Mouse (Mus musculus): ENCODE measurements around the gene Dock9.

Dock9 gene

DNA sequence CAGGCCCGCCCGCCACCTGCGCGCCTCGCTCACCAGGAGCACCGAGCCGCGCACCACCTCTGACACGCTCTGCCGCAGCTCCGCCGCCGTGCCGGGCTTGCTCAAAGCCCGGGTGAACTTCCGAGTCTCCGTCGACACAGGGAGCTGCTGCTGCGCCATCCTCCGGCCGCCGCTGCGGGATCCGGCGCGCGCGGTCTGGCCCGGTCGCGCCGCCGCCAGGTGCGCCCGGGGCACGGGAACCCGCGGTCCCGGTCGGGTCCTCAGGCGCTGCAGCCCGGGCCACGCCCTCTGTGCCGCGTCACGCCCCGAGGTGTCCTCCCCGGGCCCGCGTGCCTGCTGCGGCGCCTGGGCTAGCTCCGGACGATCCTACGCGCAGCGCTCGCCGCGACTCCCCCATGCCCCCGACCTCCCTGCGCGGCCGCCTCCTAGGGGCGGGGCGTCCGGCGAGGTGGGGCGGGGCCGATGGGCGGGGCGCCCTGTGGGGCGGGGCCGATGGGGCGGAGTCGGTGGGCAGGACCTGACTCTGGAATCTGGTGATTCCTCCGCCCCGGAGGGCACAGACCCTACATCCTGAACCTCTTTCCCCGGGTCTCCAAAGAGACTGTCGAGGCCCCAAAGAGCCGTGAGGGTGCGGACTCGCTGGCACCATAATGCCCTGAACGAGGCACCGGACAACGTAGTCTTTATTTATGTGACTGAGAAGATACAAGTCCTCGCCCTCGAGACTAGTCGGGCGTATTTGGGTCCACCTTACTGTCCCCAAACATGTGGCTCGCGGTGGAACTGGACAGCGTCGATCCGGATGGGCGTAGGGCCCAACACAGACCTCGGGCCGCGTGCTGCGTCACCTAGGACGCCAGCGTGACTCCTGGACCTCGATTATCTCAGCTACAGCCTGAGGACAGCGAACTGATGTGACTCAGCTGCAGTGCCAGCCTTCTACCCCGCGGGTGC lies at the start of gene Dock9:
TSS of gene Dock9 (minus strand) at position 381 of the 954 bp plus-strand sequence.
- DNase-seq (ENCODE audit: low spot score in 2 of 2), result peak; percentile 87 to 89

DNA sequence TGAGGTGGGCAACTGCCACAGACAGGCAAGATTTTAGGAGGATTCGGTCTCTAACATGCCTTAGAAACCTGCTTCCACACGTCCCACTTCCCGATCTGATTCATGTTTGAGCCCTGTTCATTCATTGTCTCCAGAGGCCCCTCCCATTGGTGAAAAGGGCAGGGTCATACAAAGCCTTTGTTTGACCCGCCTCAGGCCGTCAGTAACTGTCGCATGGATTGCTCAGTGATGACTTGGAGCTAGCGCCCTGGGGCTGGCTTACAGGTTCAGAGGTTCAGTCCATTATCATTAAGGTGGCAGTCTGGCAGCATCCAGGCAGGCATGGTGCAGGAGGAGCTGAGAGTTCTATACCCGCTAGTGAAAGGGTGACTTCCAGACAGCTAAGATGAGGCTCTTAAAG lies 46.8 kb upstream of the Dock9 start:
- no peak for DNase-seq (ENCODE audit: low spot score in 2 of 2)

DNA sequence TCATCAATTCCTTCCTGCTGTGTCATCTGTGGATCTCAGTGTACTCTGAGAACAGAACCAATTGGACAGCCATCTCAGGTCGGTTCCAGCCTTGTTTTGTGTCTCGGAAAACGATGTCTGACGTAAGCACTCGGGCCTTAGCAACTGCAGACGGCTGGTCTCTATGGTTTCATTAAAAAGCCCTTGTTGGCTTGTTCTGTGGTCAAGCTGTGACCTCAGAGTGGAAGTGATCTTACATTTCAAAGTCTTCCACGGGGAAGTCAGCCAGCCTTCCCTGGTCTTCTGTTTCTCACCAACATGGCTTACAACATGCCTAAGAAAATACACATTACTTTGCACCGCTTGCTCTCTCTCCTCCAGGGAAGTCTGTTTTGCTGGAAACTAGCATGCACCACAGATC lies 42.6 kb upstream of the Dock9 start:
- DNase-seq (ENCODE audit: low spot score in 2 of 2), result no peak

DNA sequence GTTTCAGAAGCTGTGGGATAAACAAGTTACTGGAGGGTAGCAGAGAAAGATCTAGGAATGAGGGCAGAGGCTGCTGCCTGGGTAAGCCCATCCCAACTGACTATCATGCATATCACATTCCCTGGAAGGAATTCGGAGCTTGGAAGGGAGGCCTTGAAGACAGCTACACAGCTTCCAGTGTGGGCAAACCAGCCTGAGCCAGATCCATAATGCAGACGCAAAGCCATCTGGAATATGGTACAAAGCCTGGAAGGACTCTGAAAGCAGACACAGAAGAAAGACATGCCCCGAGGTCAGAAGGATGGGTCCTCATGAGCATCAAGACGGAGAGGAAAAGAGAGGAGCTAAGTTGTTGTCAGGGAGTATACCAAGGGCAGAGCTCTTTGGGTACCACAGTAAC lies 40.5 kb upstream of the Dock9 start:
- DNase-seq (ENCODE audit: low spot score in 2 of 2), result no peak

DNA sequence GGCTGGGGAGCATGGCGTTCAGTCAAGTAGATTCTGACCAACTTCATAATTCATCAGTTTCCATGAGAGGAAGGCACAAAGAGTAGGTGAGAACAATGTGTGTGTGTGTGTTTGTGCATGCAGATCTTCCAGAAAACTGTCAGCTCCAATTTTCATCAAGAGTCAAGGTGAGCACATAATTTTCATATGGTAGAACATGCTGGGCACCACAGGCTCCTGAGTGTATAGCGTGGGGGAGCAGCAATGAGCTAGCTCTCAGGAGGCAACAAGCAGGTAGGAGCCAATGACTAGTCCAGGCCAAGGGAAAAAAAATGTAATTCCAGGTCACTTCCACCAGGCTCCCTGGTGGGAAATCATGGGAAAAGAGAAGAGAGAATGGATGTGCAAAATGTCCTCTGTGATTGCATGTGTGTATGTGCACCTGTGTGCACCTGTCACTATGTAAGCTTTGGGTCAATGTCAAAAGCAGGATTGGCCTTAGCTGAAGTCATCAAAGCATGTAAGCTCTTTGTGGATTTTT lies 35.4 kb upstream of the Dock9 start:
- DNase-seq (ENCODE audit: low spot score in 2 of 2), result no peak

DNA sequence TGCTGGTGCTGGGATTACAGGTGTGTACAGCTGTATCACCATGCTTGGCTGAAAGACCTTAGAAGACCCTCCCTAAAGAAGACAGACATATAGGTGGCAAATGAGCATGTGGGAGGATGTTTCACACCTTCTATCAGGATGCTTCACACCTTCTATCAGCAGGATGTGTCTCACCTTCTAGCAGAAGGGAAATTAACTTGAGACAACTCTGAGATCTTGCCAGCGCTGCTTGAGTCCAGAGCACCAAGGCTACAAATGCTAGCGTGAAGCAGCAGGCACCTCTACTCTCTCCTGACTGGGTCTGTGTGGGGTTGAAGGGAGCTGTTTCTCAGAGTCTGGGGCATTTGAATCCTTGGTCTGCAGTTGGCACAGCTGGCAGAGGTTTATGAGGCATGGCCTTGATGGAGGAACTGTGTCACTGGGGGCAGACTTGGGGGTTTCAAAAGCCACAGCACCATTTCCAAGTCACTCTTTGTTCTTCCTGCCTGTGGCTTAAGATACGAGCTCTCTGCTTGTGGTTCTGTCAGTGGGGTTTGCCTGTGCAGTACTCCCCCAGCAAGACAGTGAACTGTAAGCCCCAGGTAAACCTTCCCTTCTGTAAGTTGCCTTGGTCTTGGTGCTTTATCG lies 32.3 kb upstream of the Dock9 start:
- DNase-seq (ENCODE audit: low spot score in 2 of 2), result no peak

DNA sequence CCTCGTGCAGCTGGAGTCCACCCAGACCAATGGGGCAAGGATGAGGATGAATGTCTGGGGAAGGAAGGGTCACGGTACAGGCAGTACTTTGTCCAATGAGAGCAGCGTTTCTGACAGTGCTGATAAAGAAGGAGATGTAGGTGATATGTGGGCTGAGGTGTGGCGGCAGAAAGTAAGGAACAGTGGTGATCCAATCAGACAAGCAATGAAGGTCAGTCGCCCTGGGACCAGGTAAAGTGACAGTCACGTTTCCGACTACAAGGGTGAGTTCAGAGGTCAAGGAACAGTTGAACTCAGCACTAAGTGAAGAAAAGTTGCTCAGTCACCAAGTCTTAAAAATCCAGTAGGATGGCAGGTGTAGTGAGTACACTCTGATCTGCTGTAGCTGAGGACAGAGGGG lies 29.5 kb upstream of the Dock9 start:
- DNase-seq (ENCODE audit: low spot score in 2 of 2), result no peak

DNA sequence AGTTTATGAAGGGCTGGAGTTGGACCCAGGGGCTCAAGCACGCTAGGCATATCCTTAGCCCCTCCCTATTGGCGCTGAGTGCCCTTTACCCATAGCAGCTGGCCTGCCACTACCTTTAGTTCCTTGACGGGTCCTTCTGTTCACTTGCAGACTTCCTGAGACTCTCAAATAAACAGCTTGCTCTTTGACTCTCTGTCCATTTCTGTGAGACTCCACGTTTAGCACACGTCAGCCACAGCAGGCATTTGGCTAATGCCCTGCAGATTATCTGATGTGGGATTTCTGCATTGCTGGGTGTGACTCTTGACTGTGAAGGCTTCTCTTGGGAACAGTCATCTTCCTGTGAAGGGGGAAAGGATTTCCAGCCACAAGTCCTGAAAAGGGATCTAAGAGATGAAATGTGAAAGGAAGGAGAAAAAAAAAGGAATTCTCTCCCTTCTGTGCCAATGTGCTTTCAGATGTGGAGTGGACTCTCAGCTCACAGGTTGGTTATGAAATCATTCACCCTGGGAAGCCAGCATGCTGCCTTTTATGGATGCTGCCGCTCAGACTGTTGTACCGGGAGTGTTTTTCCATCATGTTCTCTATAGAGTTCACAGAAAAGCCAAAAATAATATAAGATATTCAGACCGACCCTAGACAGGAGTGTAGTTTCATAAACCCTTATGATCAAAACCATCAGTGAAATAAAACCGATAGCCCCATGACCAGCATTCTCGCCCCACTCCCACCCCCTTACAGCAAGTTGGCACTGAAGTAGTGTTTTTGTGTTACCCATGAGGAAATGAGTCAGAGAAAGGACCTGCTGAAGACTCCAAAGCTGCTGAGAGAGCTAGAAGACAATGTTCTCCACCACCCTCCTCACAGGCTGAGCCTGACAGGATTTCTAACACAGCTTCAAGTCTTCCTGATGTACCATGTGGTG lies 28.1 kb upstream of the Dock9 start:
- peak; percentile 60 to 66 for DNase-seq (ENCODE audit: low spot score in 2 of 2)

DNA sequence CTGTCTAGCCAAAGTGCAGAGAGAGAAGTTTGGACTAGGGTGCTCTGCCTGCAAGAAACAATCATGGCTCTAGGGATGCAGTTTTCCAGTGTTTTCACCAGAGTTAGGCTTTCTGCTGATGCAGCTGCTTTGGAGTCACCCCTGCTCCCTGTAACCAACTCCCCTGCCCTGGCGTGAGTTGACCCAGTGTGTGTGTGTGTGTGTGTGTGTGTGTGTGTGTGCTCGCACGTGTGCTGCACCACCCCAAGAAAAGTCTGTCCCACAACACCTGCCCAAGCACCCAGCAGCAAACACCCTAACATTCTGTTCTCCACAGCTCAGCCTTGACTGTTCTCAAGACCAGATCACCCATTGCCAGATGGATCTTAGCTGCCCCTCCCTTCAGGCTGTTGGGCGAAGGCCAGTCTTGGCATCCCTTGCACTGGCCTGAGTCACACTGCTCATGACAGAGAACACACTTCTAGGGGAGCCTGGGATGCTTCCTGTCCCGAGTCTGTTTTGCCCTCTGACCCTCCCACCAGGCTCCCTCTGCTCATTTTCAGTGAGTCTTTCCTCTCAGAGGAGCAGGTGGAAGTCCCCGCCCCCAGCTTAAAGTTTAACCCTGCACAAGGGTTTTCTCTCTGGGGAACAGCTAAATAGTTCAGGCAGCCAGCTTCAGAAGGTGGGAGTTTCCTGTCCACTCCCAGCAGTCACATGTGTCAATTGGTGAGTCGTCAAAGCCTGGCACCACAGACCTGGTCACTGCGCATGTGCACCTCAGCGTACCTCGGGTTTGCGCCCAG lies 26.9 kb upstream of the Dock9 start:
- DNase-seq (ENCODE audit: low spot score in 2 of 2), result peak; percentile 88 to 89

DNA sequence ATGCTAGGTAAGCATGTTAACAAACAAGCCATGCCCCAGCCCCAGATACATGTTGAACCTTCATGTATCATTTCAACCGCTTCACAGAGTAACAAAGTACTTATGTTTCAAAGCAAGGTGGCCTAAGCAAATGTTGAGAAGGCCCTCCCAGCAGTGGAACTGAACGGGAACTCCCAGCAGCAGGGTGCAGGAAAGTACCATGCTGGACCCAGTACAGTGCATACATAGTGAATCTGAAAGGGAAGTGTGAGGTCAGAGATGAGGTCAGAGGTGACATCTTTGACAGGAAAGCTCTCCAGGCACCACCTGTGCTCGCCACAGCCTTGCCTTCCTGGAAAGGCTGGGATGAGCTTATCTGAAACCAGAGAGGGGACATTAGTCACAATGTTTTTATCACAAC lies 25.4 kb upstream of the Dock9 start:
- DNase-seq (ENCODE audit: low spot score in 2 of 2), result peak; percentile 10 to 28

DNA sequence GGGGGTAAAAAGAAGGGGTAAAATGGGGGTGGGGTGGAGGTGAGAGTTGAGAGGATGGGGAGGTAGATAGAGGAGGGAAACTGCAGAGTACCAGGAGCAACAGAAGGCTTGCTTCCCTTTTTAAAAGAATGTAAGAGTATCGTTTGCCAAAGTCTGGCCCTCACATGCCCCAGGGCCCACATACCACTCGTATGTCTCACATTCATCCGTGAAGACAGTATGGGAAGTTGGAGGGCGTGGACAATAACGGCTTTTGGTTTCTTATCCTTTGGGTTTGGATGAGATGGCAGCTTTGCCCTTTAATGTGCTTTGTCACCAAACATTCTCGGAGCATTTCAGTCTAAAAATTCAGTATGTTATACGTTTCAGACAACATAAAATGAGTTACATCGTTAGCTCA lies 24.9 kb upstream of the Dock9 start:
- DNase-seq (ENCODE audit: low spot score in 2 of 2), result no peak

DNA sequence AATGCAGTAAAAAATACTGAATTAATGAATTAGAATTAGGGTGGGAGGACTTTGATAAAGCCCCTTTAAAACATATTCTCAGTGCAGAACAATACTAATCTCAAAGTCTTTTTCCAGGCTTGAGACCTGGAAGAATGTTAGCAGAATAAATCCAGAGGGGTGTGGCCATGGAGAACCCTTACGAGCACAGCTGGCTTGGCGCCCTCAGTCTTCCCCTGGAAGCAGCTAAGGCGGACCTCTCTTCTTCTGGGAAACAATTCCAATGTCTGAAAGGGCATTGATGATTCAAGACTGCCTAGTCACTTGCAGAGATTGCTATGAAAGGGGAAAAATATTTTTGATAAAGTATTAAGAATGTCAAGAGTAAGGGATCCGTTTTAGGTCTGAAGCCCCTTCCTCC lies 9.2 kb upstream of the Dock9 start:
- DNase-seq (ENCODE audit: low spot score in 2 of 2), result peak; percentile 16

DNA sequence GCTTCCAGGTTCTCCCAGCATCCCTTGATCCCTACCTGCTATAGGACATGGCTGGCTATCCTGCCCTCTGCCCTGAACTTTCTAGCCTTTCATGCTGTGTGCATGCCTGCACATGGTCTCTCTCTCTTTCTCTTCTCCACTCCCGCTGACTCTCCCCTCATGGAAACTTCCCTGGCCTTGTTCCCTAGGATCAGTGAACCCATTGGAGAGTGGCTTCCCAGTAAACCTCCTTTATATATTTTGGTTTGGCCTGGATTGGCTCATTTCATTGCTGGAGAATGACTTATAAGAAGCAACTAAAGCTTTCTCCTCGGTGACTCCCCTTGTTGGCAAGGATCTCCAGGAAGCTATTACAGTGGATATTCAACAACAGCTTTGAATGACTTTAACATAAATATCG lies 8.7 kb upstream of the Dock9 start:
- DNase-seq (ENCODE audit: low spot score in 2 of 2), result no peak

DNA sequence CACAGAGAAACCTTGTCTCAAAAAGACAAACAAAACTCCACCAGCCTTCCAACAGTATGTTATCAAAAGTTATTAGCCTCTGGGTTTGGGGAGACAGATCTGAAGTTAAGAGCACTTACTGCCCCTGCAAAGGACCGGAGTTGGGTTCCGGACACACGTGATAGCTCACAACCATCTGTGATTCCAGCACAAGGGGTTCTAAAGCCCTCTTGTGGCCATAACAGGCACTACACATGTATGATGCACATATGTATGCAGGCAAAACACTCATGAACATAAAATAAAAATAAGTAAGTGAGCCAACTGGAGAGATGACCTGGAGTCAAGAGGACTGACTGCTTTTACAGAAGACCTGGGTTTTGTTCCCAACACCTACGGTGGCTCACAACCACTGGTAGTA lies 6.8 kb upstream of the Dock9 start:
- peak in 1 of 2 experiments; percentile 14 for DNase-seq (ENCODE audit: low spot score in 2 of 2)

DNA sequence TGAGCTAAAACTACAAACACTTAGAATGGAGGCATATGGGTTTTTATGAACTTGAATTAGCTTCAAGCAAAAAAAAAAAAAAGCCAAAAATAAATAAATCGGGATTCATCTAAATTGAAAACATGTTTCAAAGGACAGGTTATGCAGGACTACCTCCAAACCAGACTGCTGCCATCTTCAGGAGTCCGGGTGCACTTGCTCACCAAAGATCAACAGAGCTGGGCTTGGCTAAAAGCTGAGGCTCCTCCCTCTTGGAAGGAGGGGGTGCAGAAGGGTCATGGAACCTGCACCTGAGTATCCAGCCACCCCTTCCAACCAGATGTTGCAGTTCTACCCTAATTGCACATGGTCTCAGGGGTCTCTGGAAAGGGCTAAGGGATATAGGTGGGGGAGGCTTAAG lies 3.3 kb upstream of the Dock9 start:
- DNase-seq (ENCODE audit: low spot score in 2 of 2), result no peak

DNA sequence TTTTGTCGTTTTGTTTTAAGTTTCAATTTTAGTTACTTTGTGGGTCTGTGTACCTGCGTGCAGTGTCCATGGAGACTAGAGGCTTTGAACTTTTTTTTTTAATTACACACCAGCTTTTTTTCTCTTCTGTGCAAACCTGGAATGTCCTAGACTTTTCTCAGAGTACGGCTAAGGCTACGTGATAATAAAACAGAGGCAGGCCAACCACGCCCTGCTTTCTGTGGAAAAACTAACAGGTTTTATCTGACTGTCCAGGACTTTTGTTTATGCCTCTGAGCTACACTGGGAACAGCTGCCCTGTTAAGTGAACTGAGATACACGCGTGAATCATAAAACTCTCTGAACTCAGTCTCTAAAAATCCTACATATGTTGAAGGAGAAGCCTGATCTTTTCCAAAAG lies 1.5 kb upstream of the Dock9 start:
- DNase-seq (ENCODE audit: low spot score in 2 of 2), result no peak

DNA sequence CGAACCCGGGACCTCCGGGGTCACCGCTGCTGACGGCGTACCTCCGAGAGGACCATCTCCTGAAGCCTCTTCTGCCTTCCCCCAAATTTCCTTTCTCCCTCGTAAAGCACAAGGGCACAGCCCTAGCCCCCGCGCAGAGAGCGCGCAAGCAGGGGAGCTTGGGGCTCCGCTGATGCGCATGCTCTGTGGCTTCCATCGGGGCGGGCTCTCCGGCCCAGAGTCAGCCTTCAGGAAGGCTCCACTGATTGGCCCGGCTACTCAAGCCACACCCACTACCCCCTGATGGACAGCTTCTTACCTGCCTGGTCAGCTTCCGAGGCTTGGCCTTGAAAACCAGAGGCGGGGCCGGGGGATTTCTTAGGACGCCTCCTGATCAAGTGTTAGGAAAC lies 768 bp upstream of the Dock9 start:
- DNase-seq (ENCODE audit: low spot score in 2 of 2), result peak; percentile 91 to 93

DNA sequence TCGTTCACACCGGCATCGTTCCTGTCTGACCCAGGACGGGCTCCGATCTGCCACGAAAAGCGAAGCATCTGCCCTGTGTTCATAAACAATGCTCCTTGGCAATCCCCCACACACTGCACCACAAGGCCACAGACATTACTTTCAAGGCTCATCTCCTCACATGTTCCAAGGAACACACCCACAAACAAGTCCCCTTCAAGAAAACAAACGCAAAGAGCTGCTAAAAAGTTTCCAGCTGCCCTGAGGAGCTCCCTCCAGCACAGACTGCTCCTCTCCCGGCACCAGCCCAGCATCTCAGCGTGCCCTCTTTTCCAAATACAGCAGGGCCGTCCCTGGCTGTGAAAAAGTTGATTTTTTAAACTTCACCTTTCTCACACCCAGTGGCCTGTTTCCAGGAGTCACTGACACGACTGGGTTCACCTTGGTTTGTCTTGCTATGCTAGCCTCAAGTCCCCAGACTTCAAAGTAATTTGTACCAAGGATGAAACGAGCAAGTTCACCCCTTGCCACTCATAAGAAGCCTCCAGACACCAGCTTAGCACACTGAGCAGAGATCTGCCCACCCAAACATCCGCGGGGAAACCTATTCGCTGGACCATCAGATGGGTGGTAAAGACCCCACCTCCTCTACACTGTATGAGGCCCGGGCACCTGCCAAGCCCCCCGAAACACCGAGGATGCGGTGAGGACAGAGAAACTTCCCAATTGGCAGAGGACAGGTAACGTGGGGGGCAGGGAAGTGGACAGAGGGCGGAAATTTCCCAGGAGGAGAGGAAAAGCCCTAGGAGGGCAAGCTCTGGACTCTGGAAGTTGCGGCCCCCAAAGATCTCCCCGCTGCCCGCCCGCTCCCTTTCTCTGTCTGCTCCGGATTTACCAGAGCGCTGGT lies 823 bp downstream of the Dock9 start:
- DNase-seq (ENCODE audit: low spot score in 2 of 2), result peak in 1 of 2 experiments; percentile 18

DNA sequence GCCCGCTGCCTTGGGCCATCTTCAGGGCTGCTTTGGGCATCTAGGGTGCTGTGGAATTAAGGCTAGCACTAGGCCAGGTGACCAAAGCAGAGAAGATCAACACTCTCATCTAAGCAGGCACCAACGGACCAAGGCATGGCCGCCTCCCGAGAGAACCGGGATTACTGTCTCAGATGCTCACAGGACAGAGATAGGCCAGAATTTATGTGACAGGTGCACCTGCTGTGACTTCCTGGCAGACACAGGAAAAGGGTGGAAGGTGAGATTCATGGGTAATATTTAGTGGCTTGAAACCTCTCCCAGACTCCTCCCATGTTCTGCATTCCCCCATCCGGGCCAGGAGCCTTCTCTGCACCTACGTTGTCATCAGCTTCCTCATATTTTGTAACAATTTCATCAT lies 2.1 kb downstream of the Dock9 start:
- DNase-seq (ENCODE audit: low spot score in 2 of 2), result no peak

DNA sequence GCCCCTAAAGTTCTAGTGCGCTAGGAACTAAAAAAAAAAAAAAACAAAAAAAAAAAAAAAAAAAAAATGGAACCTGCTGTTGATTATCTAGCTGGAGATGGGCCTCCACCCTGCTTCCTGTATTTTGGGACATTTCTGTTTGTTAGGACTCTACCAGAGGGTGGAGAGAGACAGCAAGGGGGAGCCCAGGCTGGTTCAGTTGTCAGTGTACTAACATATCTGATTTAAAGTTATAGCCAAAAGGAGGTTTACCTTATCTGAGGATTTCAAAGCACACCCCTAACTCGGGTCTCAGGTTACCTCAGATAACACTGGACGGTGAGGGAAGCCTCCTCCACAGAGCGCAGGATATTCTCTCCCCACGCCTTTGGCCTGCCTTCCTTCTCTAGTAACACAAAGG lies 4.0 kb downstream of the Dock9 start:
- DNase-seq (ENCODE audit: low spot score in 2 of 2), result peak; percentile 19 to 24
